Mouse (Mus musculus) heart, adult 11 months (tissue): ENCODE results near the gene Gm5134.

Source experiments
- DNase-seq: peaks from one replicate; pipeline ENCODE4 v3.0.0; 2022

Gm5134 gene

DNA sequence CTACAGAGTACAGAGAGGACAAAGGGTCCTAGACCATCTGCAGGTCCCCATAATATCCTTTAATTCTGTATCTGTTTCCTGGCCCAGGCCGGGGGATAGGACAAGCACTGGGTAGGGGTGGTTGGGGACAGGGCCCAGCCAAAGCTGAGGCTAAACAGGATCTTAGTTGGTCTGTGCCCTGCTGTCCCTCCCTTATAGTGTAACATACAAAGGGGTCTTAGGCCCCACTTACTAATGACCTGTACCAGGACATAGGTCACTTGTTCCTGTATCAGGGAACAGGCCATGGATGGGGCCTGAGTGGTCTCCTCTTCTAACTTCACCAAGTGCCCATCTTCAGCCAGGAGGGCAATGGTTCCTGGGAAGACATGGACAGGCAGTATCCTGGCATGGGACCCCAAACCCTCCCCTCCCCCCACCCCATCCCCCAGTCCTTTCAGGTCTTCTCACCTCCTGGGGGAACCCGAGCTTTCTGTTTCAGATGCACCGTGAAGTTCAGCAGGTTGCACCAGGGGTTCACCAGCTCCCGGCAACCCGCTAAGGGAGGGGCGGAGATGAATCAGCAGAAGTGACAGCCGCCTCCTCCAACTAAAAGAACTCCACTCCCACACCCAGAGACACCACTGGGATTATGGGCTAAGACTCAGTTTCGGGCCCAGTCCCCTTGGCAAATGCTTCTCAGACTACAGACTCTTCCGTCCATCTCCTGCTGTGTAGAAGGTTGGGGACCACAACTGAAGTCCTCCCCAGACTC, 14.7 kb upstream of the Gm5134 start:
- peak; percentile 88 for DNase-seq

DNA sequence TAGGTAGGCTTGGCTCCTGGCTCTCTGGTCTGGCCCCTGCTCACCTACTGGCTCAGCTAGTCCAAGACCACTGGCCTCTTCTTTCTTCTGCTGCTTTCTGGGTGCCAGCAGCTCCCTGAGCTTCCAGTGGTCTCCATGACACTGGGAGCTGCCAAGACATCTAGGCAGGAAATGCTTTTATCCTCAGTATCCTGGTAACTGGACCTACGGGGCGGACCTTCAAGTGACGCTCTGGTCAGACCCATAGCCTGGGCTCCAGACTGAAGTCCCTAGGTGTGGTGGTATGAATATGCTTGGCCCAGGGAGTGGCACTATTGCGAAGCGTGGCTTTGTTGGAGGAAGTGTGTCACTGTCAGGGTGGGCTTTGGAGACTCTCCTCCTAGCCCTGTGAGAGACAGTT, 13.8 kb upstream of the Gm5134 start, which contains the start of gene Gm867:
TSS of gene Gm867 (minus strand) at position 153 of the 400 bp plus-strand sequence.
- peak; percentile 77 for DNase-seq

DNA sequence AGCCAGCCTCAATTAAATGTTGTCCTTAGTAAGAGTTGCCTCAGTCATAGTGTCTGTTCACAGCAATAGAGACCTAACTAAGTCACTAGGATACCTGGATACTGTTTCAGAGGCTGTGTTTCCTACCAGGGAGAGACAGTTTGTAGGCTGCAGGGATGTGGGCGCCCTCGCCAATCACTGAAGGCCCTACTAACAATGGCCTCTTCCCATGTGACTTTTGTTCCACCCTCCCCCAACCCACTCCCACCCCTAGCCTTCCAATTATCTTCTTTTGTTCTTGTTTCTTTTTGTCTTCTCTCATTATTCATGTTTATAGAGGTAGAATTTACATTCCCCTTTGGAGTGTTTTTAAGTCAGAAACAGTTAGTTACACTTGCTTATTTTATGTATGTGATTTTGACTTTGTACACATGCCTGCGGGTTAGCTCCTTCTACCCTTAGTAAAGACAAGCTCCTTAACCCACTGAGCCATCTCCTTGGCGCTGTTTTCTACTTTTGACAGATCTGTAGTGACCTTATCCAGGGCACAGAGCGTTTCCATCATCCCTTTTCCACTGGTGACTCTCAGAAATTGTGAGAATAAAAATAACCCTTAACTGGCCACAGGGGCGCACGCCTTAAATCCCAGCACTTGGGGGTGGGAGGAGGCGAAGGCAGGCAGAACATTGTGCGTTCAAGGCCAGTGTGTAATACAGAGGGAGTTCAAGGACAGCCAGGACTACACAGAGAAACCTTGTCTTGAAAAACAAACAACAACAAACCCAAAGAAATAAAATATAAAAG, 13.1 kb upstream of the Gm5134 start:
- no peak for DNase-seq

GRCm38 (mm10) chr10:75942736-75943477, 11.4 kb upstream of the Gm5134 start, which contains the start of gene Vpreb3:
Gene Vpreb3 (plus strand): TSS chr10:75943057.
- DNase-seq: peak; percentile 83

DNA sequence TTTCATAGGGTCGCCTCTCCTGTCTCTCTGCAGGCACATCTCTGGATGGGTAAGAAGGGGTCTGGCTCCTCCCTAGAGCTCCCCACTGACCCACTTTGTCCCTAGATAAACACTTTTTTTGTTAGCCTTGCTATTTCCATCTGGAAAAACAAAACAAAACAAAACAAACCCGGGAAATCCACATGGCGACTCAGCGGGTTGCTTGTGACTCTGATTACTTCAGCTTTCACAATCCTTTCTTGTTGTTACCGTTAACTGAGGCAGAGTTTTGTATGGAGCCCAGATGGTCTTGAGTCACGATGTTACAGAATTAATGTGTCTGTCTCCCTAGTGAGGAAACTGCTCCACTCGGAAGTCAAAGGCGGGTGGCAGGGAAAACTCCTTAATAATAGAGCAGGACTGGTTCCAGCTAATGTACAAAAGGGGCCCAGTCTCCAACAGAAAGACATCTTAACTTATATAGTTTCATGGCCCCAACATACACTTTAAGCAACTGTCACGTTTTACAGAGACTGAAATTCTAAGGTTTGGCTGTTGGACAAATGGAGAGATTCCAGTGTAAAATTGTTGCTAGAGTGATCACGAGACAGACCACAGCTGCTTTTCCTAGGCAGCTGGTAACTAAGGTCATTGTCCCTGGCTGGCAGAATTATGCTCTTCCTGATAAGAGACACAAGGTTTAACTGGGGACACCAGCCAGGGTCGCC, 10.1 kb upstream of the Gm5134 start:
- DNase-seq: peak; percentile 94

DNA sequence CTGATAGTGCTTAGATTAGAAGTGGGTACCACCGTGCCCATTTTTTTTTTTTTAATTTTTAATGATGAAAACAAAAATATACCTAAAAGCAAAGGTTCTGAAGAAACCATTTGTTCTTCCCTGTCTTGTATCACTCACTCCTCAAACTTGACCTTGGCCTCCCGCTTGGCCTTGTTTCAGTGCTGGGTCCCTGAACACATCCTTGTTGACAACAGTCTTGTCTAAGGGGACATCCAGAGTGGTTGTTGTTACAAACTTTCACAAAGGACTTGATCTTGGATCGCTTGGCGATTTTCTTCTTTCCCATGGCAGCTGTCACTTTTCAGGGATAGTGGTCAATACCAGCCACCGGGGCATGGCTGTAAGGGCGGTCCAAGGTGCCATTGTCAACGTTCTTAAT, 9.1 kb upstream of the Gm5134 start:
- no peak for DNase-seq

- no peak for DNase-seq
Measured at GRCm38 (mm10) chr10:75945896-75946295, 8.4 kb upstream of the Gm5134 start.

DNA sequence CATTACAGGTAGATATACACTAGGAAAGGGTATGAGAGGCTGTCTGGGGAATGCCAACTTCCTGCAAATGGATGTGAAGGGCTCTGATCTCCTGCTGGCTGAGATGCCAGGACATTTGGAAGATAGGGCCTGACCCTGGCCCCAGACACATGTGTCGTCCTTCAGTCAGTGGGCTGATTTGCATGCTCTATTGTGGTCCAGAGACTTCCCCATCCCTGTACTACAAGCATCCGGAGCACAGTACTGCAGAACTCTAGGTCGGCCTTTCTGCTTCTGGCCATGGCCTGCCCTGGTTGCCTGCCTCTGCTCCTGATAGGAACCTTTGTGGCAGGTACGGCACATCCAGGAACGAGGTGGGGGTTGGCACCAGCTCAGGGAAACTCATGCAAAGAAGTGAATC, 6.2 kb upstream of the Gm5134 start:
- DNase-seq: no peak

DNA sequence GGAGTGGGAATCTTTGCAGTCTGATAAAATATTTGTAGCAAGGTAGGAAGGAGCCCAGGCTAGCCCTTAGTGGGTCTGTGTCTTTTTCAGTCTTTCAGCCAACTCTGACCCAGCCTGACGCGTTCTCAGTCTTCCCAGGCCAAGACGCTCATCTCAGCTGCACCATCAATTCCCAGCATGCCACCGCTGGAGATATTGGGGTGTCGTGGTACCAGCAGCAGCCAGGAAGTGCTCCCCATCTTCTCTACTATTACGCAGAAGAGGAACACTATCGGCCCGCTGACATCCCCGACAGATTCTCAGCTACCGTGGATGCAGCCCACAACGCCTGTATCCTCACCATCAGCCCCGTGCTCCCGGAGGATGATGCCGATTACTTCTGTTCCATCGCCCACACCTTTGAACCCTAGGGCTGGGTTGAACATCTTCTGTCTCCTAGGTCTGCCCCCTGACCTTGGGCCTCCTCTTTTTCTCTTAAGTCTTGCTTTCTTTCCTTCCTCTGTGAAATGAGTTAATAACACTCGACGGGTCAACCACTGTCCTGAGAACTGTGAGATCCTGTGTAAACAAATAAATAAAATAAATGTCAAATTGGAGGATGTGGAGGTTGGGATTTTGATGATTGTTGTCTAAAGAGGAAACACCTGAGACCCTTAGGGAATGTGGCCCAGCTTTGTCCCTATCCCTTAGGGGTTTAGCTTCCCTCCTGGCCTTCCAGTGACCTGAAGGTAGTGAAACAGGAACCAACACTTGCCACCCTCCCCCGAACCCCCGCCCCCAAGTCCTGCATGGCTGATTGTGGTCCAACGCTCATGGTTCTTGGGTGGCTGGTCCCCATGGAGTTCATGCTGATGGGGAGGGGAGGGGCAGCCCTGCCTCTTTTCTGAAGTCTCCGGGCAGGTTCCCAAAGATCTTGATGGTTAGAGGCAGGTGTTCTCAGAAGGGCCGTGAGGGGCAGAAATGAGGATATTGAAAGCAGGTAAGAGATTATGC, 5.0 kb upstream of the Gm5134 start:
- peak; percentile 87 for DNase-seq

GRCm38 (mm10) chr10:75950791-75951210, 3.5 kb upstream of the Gm5134 start:
- DNase-seq: peak; percentile 91

DNA sequence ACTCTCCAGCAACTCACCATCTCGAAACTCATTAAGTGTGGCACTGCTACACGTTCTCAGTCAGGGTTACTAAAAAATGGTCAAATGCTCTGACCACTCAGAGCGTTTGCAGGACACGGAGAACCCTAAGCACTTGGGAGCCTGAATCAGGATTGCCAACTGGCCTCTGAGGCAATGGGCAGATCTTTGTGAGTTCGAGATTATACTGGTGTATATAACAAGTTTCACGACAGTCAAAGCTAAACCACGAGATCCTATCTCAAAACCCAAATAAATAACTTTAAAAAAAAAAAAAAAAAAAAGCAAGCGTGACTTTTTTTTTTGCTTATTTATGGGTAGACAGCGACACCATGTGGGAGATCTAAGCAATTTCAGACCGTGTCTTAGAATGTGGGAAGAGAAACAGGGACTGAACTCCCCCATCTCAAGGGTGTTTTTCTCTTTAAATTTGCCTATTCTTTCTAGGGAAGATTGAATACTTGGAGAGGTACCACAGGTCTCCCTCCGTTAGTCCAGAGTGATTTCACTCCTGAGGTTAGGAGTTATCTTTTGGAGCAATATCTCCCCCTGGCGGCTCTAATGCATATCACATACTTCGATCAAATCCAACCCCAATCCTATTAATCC, 2.8 kb upstream of the Gm5134 start:
- no peak for DNase-seq

- DNase-seq: peak; percentile 84
Measured at GRCm38 (mm10) chr10:75973846-75974245, 19.5 kb downstream of the Gm5134 start.

DNA sequence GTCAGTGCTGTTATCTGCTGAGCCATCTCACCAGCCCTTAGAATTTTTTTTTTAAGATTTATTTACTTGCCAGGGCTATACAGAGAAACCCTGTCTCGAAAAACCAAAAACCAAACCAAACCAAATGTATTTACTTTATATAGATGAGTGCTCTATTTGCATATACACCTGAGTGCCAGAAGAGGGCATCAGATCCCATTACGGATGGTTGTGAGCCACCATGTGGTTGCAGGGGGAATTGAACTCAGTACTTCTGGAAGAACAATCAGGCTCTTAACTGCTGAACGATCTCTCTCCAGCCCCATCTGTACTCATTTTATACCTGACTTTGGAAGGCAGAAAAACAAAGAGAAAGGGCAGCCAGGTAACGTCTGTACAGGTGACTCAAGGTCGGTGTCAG, 20.9 kb downstream of the Gm5134 start:
- peak; percentile 69 for DNase-seq

- peak; percentile 84 for DNase-seq
Measured at GRCm38 (mm10) chr10:75978119-75978834, 24.0 kb downstream of the Gm5134 start.

GRCm38 (mm10) chr10:75978835-75979157, 24.5 kb downstream of the Gm5134 start:
- peak; percentile 40 for DNase-seq

DNA sequence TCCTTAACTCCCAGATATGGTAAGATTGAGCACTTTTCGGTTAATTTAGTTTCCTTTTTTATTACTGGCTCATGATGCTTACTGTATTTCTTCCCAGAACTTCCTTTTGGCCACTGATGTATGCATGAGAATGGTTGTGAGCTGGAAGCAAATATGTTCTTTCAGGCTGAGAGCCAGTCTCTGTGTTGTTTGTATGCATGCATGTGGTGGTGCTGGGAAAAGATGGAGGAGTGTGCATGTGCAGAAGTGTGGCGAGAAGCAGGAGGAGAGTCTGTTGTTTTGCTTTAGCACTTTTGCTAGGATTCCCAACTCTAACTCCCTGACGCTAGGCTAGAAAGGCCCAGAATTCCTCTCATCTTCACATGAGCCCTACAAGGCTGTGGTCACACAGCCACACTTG, 25.1 kb downstream of the Gm5134 start:
- DNase-seq: peak; percentile 4

DNA sequence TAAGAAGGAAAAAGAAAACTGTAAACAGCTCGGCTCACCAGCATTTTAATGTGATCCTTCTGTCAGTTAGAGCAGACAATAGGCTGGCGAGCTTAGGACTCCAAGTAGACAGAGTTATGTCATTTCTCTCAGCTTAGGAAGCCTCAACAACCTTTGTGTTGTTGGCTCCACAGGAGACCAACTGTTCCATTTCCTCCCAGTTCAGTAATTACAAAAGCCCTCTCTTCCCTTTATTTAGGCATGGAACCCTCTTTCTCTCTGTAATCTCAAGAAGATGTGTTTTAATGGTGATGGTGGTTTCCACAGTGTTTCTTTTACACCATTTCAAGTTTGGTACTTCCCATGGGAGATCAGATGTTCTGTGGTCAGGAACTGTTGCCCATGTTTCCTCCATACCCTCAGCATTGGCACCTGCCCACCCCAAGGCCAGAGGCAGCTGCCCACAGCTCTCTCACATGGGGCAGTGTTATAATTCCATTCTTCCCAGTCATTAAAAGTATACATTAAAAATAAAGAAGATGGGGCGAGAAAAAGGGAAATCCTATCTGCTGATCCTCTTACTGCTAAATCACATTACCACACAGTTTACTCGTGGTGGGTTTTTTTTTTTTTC, 36.2 kb downstream of the Gm5134 start:
- no peak for DNase-seq

- peak; percentile 23 for DNase-seq
Measured at GRCm38 (mm10) chr10:75993616-75994240, 39.4 kb downstream of the Gm5134 start.

GRCm38 (mm10) chr10:75994531-75995210, 40.4 kb downstream of the Gm5134 start:
- peak; percentile 27 for DNase-seq
